In the genomic region with DNA sequence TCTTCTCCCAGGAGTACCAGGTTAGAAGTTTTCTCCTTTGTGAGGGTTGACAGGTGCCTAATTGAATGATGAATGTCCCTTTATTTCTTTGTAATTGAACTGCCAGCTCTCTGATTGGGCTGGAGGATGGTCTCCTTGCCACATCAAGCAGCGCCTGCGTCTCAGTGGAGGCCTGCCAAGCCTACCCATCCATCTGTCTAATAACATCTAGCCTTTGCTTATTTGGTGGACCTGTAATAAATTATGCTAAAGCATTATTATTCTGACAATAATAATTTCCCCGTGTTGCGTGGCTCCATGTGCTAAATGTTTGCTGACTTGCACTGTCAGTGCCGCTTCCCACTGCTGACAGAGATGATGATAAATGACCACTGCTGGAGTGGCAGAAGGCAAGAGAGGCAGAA, we compare ENCODE assay signal across 20 mouse cellular contexts. TPM values are rescaled to one million over a fixed set of nuclear protein-coding genes. Genes with fewer than 3 reads are reported as not detected.
DNase-seq lines count a peak whose midpoint lies in the region; ATAC-seq lines count a peak whose summit lies in the region.
"Had no signal": no experiment of that assay in that cellular context is flagged by ENCODE, and none has a peak within 500 bp of the region (broad histone marks: within the 10 kb centered on the region; RNA-seq: fewer than 3 reads in every experiment).

No protein-coding gene starts in this region.

- H3K4me2 ChIP-seq in hindbrain, embryonic 13.5 days: no peak overlapping the region
- H3K4me2 ChIP-seq in neural tube, embryonic 13.5 days: no peak overlapping the region
- H3K4me2 ChIP-seq: embryonic facial prominence, embryonic 13.5 days; heart, embryonic 13.5 days; limb, embryonic 12.5 days; midbrain, embryonic 11.5 days had no signal

- no peak overlapping the region for H3K9ac ChIP-seq in hindbrain, embryonic 13.5 days
- H3K9ac ChIP-seq in neural tube, embryonic 13.5 days: no peak overlapping the region
- H3K9ac ChIP-seq: embryonic facial prominence, embryonic 13.5 days; heart, embryonic 13.5 days; limb, embryonic 12.5 days; liver, embryonic 14.5 days had no signal

- H3K4me3 ChIP-seq in hindbrain, embryonic 13.5 days: no peak overlapping the region
- H3K4me3 ChIP-seq in neural tube, embryonic 13.5 days: no peak overlapping the region
- H3K4me3 ChIP-seq: embryonic facial prominence, embryonic 13.5 days; forebrain, embryonic 10.5 days; heart, embryonic 13.5 days; limb, embryonic 12.5 days had no signal

- peak; percentile 93 for ATAC-seq in hindbrain, embryonic 13.5 days (ENCODE audit: low FRiP score)
- peak; percentile 63 for ATAC-seq in neural tube, embryonic 13.5 days (ENCODE audit: low read depth)
- ATAC-seq: Patski had no signal

- intact Hi-C loops in left cerebral cortex, postnatal 4 days (cut with DNase I): no loop called here
- intact Hi-C loops in left cerebral cortex, postnatal 36 days (cut with DNase I): no loop called here

- peaks cover 19% of the 10 kb centered on the region for H3K4me1 ChIP-seq in hindbrain, embryonic 13.5 days (replicated peaks)
- peaks cover 9% of the 10 kb centered on the region for H3K4me1 ChIP-seq in neural tube, embryonic 13.5 days (replicated peaks)
- H3K4me1 ChIP-seq: embryonic facial prominence, embryonic 13.5 days; heart, embryonic 13.5 days; limb, embryonic 12.5 days had no signal

- DNase-seq in left cerebral cortex, postnatal 4 days: peak; percentile 40
- DNase-seq in left cerebral cortex, postnatal 36 days (ENCODE audit: low spot score in 2 of 2): no peak
- DNase-seq in embryo, embryonic 11 days: peak; percentile 69
- no peak for DNase-seq in heart, adult 8-10 months (ENCODE audit: low spot score)
- no peak for DNase-seq in heart, postnatal 4 days
- DNase-seq: cerebellum, adult 2 months; kidney, adult 2 months; layer of hippocampus, postnatal 36 days; lung, postnatal 10 days; thymus, postnatal 36 days had no signal

- H3K27ac ChIP-seq in hindbrain, embryonic 13.5 days: peak overlapping the region; percentile 83; the same call in 1 of the 2 replicates
- no peak overlapping the region for H3K27ac ChIP-seq in neural tube, embryonic 13.5 days (replicated peaks)
- H3K27ac ChIP-seq: embryonic facial prominence, embryonic 13.5 days; forebrain, embryonic 10.5 days; heart, embryonic 13.5 days; limb, embryonic 12.5 days; liver, embryonic 14.5 days; stomach, postnatal 0 days had no signal

- no peaks in the 10 kb centered on the region for H3K9me3 ChIP-seq in hindbrain, embryonic 13.5 days
- no peaks in the 10 kb centered on the region for H3K9me3 ChIP-seq in neural tube, embryonic 13.5 days
- H3K9me3 ChIP-seq: embryonic facial prominence, embryonic 13.5 days; forebrain, embryonic 10.5 days; heart, embryonic 13.5 days; limb, embryonic 12.5 days had no signal

- 0 out of 2 replicates have a peak, but pooled peaks cover 9% of the 10 kb centered on the region for H3K36me3 ChIP-seq in hindbrain, embryonic 13.5 days
- no peaks in the 10 kb centered on the region for H3K36me3 ChIP-seq in neural tube, embryonic 13.5 days
- H3K36me3 ChIP-seq: limb, embryonic 12.5 days had no signal

- WGBS in hindbrain, embryonic 13.5 days: 20% methylated on average over 5 of the region's 5 CpGs
- 23% methylated on average over 5 of the region's 5 CpGs for WGBS in neural tube, embryonic 13.5 days

- no peaks in the 10 kb centered on the region for H3K27me3 ChIP-seq in hindbrain, embryonic 13.5 days
- no peaks in the 10 kb centered on the region for H3K27me3 ChIP-seq in neural tube, embryonic 13.5 days
- H3K27me3 ChIP-seq: embryonic facial prominence, embryonic 13.5 days; heart, embryonic 13.5 days; limb, embryonic 12.5 days; Patski had no signal

RNA-seq across cellular contexts. Expression of gene BC052040, which starts 49.5 kb away (rescaled TPM):
- 10 to 100 TPM; 14.8 to 15.6 TPM for total RNA-seq in left cerebral cortex, postnatal 4 days (2021)
- 1 to 10 TPM; 6.9 to 7.8 TPM for total RNA-seq in left cerebral cortex, postnatal 36 days (2021)
- polyA plus RNA-seq in hindbrain, embryonic 13.5 days (2015; fragmentation: Nextera tagmentation; extraction: Ambion mirVana): 16.7 and 18.1 TPM in 2 replicates
- polyA plus RNA-seq in neural tube, embryonic 13.5 days (2015; fragmentation: Nextera tagmentation; extraction: Ambion mirVana): 11.8 and 13.8 TPM in 2 replicates
- total RNA-seq in heart, adult 8-10 months (2022): 1 to 10 TPM; 2.0 to 3.1 (median 2.9) TPM
- 1 to 10 TPM; 6.3 to 7.9 TPM for total RNA-seq in heart, postnatal 4 days (2021)

Comparison
In these comparisons a context has a peak if more than half of its experiments do, and no peak if none do; other contexts are left out.
1. DNase-seq: peak in left cerebral cortex, postnatal 4 days (single experiment) and embryo, embryonic 11 days (single experiment); none in left cerebral cortex, postnatal 36 days (0 of 2), heart, adult 8-10 months (single experiment) and heart, postnatal 4 days (single experiment).